Mouse (Mus musculus) embryonic facial prominence, embryonic 15.5 days (tissue): ENCODE measurements around the gene Add3. TPM values are rescaled to one million over a fixed set of nuclear protein-coding genes. Genes with fewer than 3 reads are reported as not detected.
A peak's percentile ranks its signal among the peaks of the same experiment; 100 is the strongest.

Experiments
- ATAC-seq: fragments of 200-750 bp; cut with Nextera tagmentation; 2 replicates; pipeline ENCODE4 v1.8.0; 2017; ENCODE audit warnings: low read depth, moderate TSS enrichment; ENCODE audit not compliant: insufficient number of reproducible peaks, low FRiP score, low TSS enrichment
- H3K27ac ChIP-seq: fragments of 300-500 bp; sonication (generic); replicated peaks from 2 replicates; pipeline ENCODE4 v1.5.1; 2015; ENCODE audit warnings: mild to moderate bottlenecking, inconsistent platforms
- H3K27me3 ChIP-seq: fragments of 300-500 bp; sonication (generic); 2 replicates; pipeline ENCODE4 v1.6.1; 2015; ENCODE audit warnings: inconsistent platforms
- H3K36me3 ChIP-seq: fragments of 300-500 bp; sonication (generic); 2 replicates; pipeline ENCODE4 v1.6.1; 2015; ENCODE audit warnings: mild to moderate bottlenecking, inconsistent platforms
- H3K4me1 ChIP-seq: fragments of 300-500 bp; sonication (generic); 2 replicates; pipeline ENCODE4 v1.6.1; 2015; ENCODE audit warnings: inconsistent platforms
- H3K4me2 ChIP-seq: fragments of 300-500 bp; sonication (generic); replicated peaks from 2 replicates; pipeline ENCODE4 v1.6.1; 2015; ENCODE audit warnings: mild to moderate bottlenecking, inconsistent platforms
- H3K4me3 ChIP-seq: fragments of 300-500 bp; sonication (generic); replicated peaks from 2 replicates; pipeline ENCODE4 v1.5.1; 2015; ENCODE audit warnings: mild to moderate bottlenecking, inconsistent platforms
- H3K9ac ChIP-seq: fragments of 300-500 bp; sonication (generic); 2 replicates; pipeline ENCODE4 v1.6.1; 2015; ENCODE audit warnings: inconsistent platforms
- H3K9me3 ChIP-seq: fragments of 300-500 bp; sonication (generic); replicated peaks from 2 replicates; pipeline ENCODE4 v1.6.1; 2016; ENCODE audit warnings: inconsistent platforms
- WGBS: fragments of 180-500 bp; shearing (Covaris S2); methylation state at CpG from one replicate; pipeline ENCODE4 v1.1.7; 2015; 5-methylcytosine and 5-hydroxymethylcytosine counted together
- polyA plus RNA-seq: library from polyadenylated mRNA; unstranded; fragments of >200 nt; fragmentation: Nextera tagmentation; extraction: Ambion mirVana; gene quantifications from 2 replicates; pipeline ENCODE4 v1.2.1, GENCODE M21; 2015

Gene Add3
- polyA plus RNA-seq, 1 experiment from 2014 or later, result 79.4 TPM

DNA sequence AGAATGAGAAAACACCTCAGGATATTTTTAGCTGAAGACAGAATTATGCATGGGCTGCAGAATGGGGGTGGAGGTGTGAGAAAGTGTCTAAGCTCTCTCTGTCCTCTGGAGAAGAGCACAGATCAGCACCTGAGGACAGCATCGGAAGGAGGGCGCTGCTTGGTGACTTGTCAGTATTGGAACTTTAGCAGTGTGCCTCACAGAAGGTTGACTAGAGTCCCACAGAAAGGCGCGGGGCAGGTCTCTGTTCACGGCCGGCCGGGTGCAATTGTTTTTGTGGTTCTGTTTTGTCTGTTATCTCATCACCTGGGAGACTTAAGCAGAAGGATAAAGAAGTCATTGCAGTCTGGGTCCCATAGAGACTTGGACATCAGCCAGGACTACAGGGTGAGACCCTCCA lies 47.3 kb downstream of the Add3 start:
- ATAC-seq, result no peak
- Histone ChIP-seq H3K9ac (no peak overlapping the region), H3K4me3 (no peak overlapping the region), H3K27me3 (no peaks in the 10 kb centered on the region), H3K27ac (no peak overlapping the region), H3K9me3 (no peaks in the 10 kb centered on the region), H3K4me2 (no peak overlapping the region), H3K4me1 (peaks cover 23% of the 10 kb centered on the region), H3K36me3 (no peaks in the 10 kb centered on the region)
- 64% methylated on average over 7 of the region's 7 CpGs for WGBS

DNA sequence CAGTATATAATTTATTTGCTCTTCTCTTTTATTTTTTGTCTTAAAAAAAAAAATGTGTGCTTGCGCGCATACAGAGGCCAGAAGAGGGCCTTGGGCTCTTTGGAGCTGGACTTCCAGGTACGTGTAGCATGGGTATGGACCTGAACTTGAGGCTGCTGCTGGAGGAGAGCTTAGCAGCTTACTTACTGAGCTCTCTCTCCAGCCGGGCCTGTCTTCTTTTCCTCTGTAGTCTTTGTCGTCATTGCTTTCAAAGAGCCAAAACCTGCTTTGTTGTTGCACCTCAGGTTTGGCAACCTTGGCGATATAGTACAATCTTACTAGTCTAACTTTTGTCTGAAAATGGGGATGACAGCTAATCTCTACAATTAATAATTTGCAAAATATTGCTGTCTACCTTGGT lies 47.9 kb downstream of the Add3 start:
- no peak overlapping the region for H3K4me3 ChIP-seq
- H3K27me3 ChIP-seq, result no peaks in the 10 kb centered on the region
- H3K27ac ChIP-seq, result no peak overlapping the region
- ATAC-seq, result no peak
- H3K4me1 ChIP-seq, result peaks cover 23% of the 10 kb centered on the region
- H3K36me3 ChIP-seq, result no peaks in the 10 kb centered on the region
- no peaks in the 10 kb centered on the region for H3K9me3 ChIP-seq
- no peak overlapping the region for H3K9ac ChIP-seq
- WGBS, result 73% methylated on average over 6 of the region's 6 CpGs
- no peak overlapping the region for H3K4me2 ChIP-seq

DNA sequence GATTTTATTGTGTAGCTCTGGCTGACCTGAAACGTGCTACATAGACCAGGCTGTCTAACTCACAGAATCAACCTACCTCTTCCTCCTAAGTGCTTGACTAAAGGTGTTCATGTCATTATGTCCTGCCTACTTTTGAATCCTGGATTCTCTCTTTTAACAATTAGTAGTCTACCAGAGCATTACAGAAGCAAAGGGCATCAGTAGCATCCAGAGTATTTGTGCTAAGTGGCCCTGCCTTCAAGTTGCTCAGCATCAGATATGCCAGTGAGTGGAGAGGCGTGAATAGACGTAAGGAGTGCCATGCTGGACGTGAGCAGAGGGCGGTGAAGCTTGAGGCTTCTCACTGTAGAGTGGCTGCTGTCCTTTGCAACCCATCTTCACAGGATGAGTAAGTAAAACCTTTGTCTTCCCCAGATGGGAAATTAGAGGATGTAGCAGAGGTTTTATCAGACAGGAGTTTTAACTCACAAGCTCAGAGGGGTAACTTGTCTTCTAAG lies 48.5 kb downstream of the Add3 start:
- ATAC-seq, result no peak
- no peaks in the 10 kb centered on the region for H3K36me3 ChIP-seq
- H3K9ac ChIP-seq, result no peak overlapping the region
- H3K27me3 ChIP-seq, result no peaks in the 10 kb centered on the region
- H3K9me3 ChIP-seq, result no peaks in the 10 kb centered on the region
- H3K4me3 ChIP-seq, result no peak overlapping the region
- H3K4me2 ChIP-seq, result no peak overlapping the region
- no peak overlapping the region for H3K27ac ChIP-seq
- H3K4me1 ChIP-seq, result peaks cover 20% of the 10 kb centered on the region
- 82% methylated on average over 5 of the region's 5 CpGs for WGBS

DNA sequence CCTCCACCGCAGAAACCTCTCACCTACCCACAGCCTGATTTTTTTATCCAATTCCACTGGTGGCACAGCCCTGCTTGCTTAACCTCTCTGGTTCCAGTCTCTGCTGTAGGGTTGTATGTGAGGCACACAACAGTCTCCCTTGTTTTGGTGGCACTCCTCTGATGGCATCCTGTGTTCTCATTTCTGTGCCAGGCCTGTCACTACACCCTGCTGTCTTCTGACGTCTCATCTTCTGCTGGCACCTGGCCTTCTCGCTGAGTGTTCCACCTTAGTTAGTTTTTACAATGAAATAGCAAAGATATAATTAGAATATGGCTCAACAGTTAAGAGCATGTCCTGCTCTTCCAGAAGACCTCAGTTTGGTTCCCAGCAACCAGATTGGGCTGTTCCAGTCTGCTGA lies 49.5 kb downstream of the Add3 start:
- Histone ChIP-seq H3K4me3 (no peak overlapping the region), H3K36me3 (no peaks in the 10 kb centered on the region), H3K9ac (no peak overlapping the region), H3K27ac (no peak overlapping the region), H3K4me2 (no peak overlapping the region), H3K9me3 (no peaks in the 10 kb centered on the region), H3K27me3 (no peaks in the 10 kb centered on the region), H3K4me1 (peaks cover 22% of the 10 kb centered on the region)
- ATAC-seq, result no peak
- 78% methylated on average over 3 of the region's 3 CpGs for WGBS

DNA sequence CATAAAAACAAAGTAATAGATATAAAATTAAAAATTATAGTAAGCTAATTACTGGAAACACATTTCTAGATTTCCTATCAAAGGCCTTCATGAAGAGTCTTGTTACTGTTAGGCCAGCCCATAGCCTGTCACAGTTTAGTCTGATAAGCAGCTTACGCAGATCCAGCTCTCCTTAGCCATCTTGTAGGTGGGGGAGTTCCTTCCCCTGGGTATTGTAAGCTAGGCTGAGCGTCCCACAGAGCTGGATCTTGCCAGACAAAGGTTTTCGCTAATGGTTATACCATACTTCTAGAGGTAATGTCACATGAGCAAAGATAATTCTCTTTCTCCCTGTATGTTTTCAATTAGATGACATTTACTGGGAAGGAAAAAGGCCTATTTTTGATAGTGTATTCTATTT lies 50.0 kb downstream of the Add3 start:
- no peaks in the 10 kb centered on the region for H3K27me3 ChIP-seq
- no peak overlapping the region for H3K27ac ChIP-seq
- 62% methylated on average over 3 of the region's 3 CpGs for WGBS
- H3K4me1 ChIP-seq, result peaks cover 23% of the 10 kb centered on the region
- H3K9ac ChIP-seq, result no peak overlapping the region
- no peak for ATAC-seq
- no peak overlapping the region for H3K4me3 ChIP-seq
- no peaks in the 10 kb centered on the region for H3K9me3 ChIP-seq
- H3K36me3 ChIP-seq, result no peaks in the 10 kb centered on the region
- H3K4me2 ChIP-seq, result no peak overlapping the region

DNA sequence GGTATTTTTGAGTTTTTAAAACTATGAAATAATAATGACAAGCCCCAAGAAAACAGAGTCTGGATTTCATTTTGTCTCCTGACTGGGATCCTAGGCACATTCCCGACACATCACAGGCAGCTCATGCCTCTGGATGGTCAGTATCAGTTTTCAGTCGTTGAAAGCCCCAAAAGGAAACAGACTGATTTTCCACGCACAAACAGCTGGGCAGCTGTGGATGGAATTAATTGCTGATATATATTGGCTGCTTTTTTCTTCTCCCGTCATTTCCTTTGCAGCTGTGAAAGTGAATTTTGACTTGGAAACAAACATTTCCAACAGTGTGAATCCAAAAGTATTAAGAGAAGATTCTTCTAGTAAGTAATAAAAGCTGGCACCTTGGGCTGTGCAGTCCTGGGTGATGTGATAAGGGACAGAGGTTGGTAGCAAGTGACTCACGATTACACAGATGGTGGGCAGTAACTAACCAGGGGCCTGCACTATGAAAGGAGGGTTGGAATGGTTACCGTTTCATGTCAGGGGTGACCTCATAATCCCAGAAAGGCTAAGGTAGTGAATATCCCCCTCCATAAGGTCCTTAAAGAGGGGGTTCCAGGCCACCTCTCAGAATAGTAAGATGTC lies 51.7 kb downstream of the Add3 start:
- H3K4me2 ChIP-seq, result no peak overlapping the region
- no peaks in the 10 kb centered on the region for H3K9me3 ChIP-seq
- WGBS, result 29% methylated on average over 6 of the region's 6 CpGs
- H3K4me1 ChIP-seq, result peaks cover 19% of the 10 kb centered on the region
- no peaks in the 10 kb centered on the region for H3K27me3 ChIP-seq
- no peaks in the 10 kb centered on the region for H3K36me3 ChIP-seq
- H3K4me3 ChIP-seq, result no peak overlapping the region
- H3K27ac ChIP-seq, result no peak overlapping the region; the same call in 1 of the 2 replicates
- H3K9ac ChIP-seq, result no peak overlapping the region
- no peak for ATAC-seq

DNA sequence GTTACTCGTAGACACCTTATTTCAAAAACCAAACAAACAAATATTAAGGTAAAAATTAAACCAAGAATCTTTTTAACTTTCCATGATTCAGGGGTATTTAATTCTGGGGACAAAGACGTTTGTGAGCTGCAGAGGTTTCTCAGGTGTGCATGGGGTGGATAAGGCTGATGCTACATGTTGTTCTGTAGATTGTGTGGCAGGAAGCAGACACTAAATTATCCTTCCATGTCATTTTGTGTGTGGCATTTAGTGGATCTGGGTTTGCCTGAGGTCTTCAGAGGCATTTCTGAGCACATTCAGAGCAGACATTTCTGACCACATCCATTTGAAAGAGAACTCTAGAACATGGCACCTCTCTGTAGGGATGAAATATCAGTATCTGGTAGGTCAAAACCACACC lies 52.9 kb downstream of the Add3 start:
- no peak for ATAC-seq
- Histone ChIP-seq H3K36me3 (no peaks in the 10 kb centered on the region), H3K9ac (no peak overlapping the region), H3K27ac (no peak overlapping the region), H3K9me3 (no peaks in the 10 kb centered on the region), H3K4me3 (no peak overlapping the region), H3K27me3 (no peaks in the 10 kb centered on the region), H3K4me1 (peaks cover 19% of the 10 kb centered on the region), H3K4me2 (no peak overlapping the region)
- WGBS, result 84% methylated on average over 2 of the region's 2 CpGs

DNA sequence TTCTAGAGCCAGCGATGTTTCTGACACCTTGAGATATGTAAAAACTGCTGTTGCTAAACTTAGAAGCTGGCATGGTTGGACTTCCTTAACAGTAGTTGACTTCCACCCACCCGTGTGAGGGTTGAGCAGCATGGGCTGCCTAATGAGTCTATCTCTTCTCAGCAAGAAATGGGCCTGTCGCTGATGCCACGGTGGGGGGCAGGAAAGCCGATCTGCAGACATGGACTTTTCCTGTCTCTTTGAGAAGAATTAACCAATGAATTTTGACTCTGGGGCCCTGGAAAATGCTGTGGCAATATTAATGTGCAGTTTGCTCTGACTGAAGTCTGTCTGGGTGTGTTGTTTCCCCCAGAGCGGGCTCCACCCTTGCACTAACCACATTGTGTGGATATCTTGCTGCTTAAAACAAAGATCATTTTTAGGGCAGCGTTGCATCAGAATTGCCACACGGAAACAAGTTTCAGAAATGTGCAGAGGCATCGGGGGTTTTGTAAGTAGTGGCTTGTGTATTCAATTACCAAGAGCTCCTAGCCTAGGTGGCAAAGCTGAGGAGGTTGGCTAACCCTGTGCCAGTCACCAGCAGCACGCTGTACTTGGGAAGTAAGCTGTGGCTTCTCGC lies 53.8 kb downstream of the Add3 start:
- peak overlapping the region; percentile 52; the same call in 1 of the 2 replicates for H3K27ac ChIP-seq
- H3K4me1 ChIP-seq, result peaks cover 19% of the 10 kb centered on the region
- H3K4me2 ChIP-seq, result no peak overlapping the region
- no peak overlapping the region for H3K4me3 ChIP-seq
- 50% methylated on average over 11 of the region's 11 CpGs for WGBS
- no peak for ATAC-seq
- H3K9me3 ChIP-seq, result no peaks in the 10 kb centered on the region
- no peaks in the 10 kb centered on the region for H3K27me3 ChIP-seq
- H3K36me3 ChIP-seq, result no peaks in the 10 kb centered on the region
- no peak overlapping the region for H3K9ac ChIP-seq

DNA sequence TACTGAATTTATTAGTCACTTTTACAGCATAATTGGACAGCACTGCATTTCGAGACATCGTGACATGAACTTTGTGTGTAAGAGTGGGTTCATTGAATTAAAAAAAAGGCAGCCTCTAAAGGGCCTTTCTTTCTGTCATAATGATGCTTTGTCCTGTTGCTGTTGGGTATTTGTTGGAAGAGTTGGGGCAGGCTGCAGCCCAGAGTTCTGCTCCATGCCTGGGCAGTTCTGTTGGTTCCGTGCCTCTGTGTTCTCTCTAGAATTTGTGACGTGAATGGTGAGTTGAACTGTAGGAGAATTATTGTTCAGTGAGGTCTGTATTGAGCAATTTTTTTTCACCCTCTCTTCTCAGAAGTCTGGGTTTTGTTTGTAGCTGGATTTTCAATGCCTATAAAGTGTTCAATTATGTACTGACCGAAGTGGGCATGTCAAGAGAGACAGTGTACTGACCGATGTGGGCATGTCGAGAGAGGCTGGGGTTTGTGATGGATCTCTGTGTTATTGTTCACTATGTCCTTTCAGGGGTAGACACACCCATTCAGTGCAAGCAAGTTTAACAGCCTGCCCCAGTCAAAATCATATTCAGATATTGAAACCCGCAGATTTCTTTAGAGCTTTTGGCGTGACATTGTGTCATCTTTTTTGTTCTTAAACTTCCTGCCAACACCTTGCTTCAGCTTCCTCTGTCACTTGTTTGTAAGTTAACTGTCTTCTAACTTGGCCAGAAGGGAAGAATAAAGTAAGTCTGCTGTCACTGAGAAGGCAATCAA lies 54.7 kb downstream of the Add3 start:
- H3K4me2 ChIP-seq, result no peak overlapping the region
- no peaks in the 10 kb centered on the region for H3K27me3 ChIP-seq
- peak overlapping the region; percentile 52; the same call in 1 of the 2 replicates for H3K27ac ChIP-seq
- 86% methylated on average over 9 of the region's 9 CpGs for WGBS
- ATAC-seq, result no peak
- no peak overlapping the region for H3K9ac ChIP-seq
- no peaks in the 10 kb centered on the region for H3K9me3 ChIP-seq
- no peaks in the 10 kb centered on the region for H3K36me3 ChIP-seq
- H3K4me1 ChIP-seq, result peaks cover 19% of the 10 kb centered on the region
- no peak overlapping the region for H3K4me3 ChIP-seq

DNA sequence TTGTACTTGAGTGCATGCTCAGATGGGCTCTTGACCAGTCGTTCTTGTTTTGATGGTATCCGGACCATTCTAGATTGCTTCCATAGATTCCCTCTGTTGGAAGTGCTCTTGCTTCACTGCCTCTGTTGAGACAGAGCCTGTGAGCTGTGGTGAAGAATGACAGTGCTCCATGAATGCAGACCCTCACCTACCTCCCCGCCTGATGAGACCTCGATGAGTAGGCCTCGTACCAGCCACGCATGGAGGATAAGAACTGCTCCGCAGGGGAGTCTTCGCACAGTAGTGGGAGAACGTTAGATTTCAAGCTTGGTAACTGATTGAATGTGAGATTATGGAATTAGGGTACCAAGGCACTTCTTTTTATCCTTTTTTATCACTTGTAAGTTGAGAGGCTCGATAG lies 56.7 kb downstream of the Add3 start:
- no peak overlapping the region for H3K4me2 ChIP-seq
- H3K4me1 ChIP-seq, result peaks cover 19% of the 10 kb centered on the region
- H3K27me3 ChIP-seq, result no peaks in the 10 kb centered on the region
- ATAC-seq, result no peak
- no peak overlapping the region for H3K27ac ChIP-seq
- no peaks in the 10 kb centered on the region for H3K9me3 ChIP-seq
- no peak overlapping the region for H3K9ac ChIP-seq
- WGBS, result 90% methylated on average over 10 of the region's 10 CpGs
- no peaks in the 10 kb centered on the region for H3K36me3 ChIP-seq
- no peak overlapping the region for H3K4me3 ChIP-seq

DNA sequence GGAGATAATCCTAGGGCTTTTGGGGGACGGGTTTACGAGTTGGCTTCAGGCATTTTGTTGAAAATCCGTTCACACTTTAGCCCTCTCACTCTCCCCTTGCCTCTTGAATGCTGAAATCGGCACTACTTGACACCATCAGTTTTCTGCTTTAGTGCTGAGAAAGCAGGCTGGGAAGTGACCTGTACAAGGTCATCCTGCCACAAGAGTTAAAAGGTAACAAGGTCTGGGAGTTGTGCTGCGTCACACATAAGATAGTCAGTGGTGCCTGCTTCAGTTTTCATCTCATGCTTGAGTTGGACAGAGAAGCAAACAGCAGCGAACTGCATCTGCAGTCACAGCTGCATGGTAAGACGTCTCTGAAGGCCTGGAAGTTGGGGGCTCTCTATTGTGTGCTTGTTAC lies 57.5 kb downstream of the Add3 start:
- Histone ChIP-seq H3K9me3 (no peaks in the 10 kb centered on the region), H3K4me2 (no peak overlapping the region), H3K4me3 (no peak overlapping the region), H3K27ac (no peak overlapping the region), H3K36me3 (no peaks in the 10 kb centered on the region), H3K4me1 (peaks cover 16% of the 10 kb centered on the region), H3K27me3 (no peaks in the 10 kb centered on the region), H3K9ac (no peak overlapping the region)
- ATAC-seq, result no peak
- WGBS, result 73% methylated on average over 7 of the region's 7 CpGs
